Mouse (Mus musculus): ENCODE results near the gene Kif6.

GRCm38 (mm10) chr17:49624572-49624971, 9.6 kb downstream of the Kif6 start:
- TF ChIP-seq CTCF (IDR thresholded peaks at IDR 0.05; ENCODE audit: extremely low read depth, insufficient read depth, insufficient read length, insufficient replicate concordance) (no peak), POLR2A (IDR thresholded peaks at IDR 0.05; ENCODE audit: low read depth, low read length) (no peak)

All from spleen, adult 2 months (tissue).